Mouse (Mus musculus): ENCODE data around the gene Zfp513. TPM values are rescaled to one million over a fixed set of nuclear protein-coding genes. Genes with fewer than 3 reads are reported as not detected.
A peak's percentile ranks its signal among the peaks of the same experiment; 100 is the strongest.

The Zfp513 gene
- total and polyA plus RNA-seq, 3 experiments = 3.6 to 10.2 (median 7.4) TPM

DNA sequence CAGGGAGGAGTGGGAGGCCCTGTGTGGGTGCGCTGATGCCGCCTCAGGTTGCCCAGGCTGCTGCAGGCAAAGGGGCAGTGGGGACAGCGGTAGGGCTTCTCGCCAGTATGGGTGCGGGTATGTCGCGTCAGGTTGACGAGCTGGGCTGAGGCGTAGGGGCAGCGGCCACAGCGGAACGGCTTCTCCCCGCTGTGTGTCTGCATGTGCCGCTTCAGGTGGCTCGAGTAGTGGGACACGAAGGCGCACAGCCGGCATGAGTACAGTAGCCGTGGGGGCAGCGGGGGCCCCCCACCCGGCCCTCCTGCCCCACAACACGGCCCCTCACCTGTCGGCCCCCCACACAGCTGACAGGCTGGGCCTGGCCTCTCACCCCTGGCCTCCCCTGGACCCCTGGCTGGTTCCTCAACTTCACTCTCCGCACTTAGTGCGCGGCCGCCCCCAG lies 1.8 kb downstream of the Zfp513 start:
- H3K9me3 ChIP-seq (replicated peaks; ENCODE audit: low read length) = no peaks in the 10 kb centered on the region
- peaks cover 7% of the 10 kb centered on the region for H3K79me2 ChIP-seq (replicated peaks; ENCODE audit: control insufficient read depth, extremely low read depth, insufficient read depth, poor library complexity, severe bottlenecking)
- TF ChIP-seq TCF12 (IDR thresholded peaks at IDR 0.05; ENCODE audit: low read depth, low read length) = no peak
- TF ChIP-seq JUN (IDR thresholded peaks at IDR 0.05; ENCODE audit: insufficient read depth, low read depth, low read length) = no peak
- no peak for TF ChIP-seq SIN3A (IDR thresholded peaks at IDR 0.05; ENCODE audit: low read length)
- TF ChIP-seq USF1 (IDR thresholded peaks at IDR 0.05; ENCODE audit: low read depth, low read length) = no peak
- TF ChIP-seq HCFC1 (IDR thresholded peaks at IDR 0.05; ENCODE audit: low read depth, low read length) = no peak
- no peak for TF ChIP-seq MYC (IDR thresholded peaks at IDR 0.05; ENCODE audit: low read depth, low read length)
- TF ChIP-seq IRF4 (IDR thresholded peaks at IDR 0.05; ENCODE audit: low read depth, low read length) = no peak
- TF ChIP-seq POLR2A (IDR thresholded peaks at IDR 0.05; ENCODE audit: low read depth, low read length) = no peak
- TF ChIP-seq USF2 (conservative IDR thresholded peaks at IDR 0.05; ENCODE audit: low read depth, low read length) = no peak
- no peak for TF ChIP-seq PAX5 (IDR thresholded peaks at IDR 0.05; ENCODE audit: low read length)
- TF ChIP-seq MAX (IDR thresholded peaks at IDR 0.05; ENCODE audit: low read length) = no peak
- TF ChIP-seq KAT2A (IDR thresholded peaks at IDR 0.05; ENCODE audit: insufficient replicate concordance, low read length) = no peak
- TF ChIP-seq NELFE (IDR thresholded peaks at IDR 0.05; ENCODE audit: low read depth, low read length) = no peak
- TF ChIP-seq GABPA (IDR thresholded peaks at IDR 0.05; ENCODE audit: insufficient replicate concordance, low read depth, low read length) = no peak
- TF ChIP-seq JUND (conservative IDR thresholded peaks at IDR 0.05; ENCODE audit: low read depth, low read length) = no peak
- TF ChIP-seq POLR2AphosphoS2 (IDR thresholded peaks at IDR 0.05; ENCODE audit: low read depth, low read length) = no peak
- TF ChIP-seq CHD1 (IDR thresholded peaks at IDR 0.05; ENCODE audit: low read depth, low read length) = no peak
- no peak overlapping the region for H3K9ac ChIP-seq (ENCODE audit: insufficient read depth, low read depth)
- peaks cover 6 to 26% of the 10 kb centered on the region in 2 experiments for H3K4me1 ChIP-seq (ENCODE audit: control insufficient read depth in 1 of 2, insufficient read depth in 2 of 2)
- peak overlapping the region; percentile 67; the same call in 1 of the 2 replicates for H3K4me2 ChIP-seq (ENCODE audit: insufficient read depth, low read depth, poor library complexity, severe bottlenecking)
- H3K27me3 ChIP-seq (replicated peaks) = no peaks in the 10 kb centered on the region
- DNase-seq (ENCODE audit: extremely low read depth) = no peak
- H3K4me3 ChIP-seq (replicated peaks in 1 of 3; ENCODE audit: low read depth in 2 of 3, low read length in 2 of 3, poor library complexity in 1 of 3) = peak overlapping the region in 2 of 3 experiments; percentile 19 to 81
- H3K27ac ChIP-seq (ENCODE audit: insufficient read depth, low read depth) = no peak overlapping the region
- dilution Hi-C loops (cut with MboI; ENCODE audit: extremely low pct_ligation_motif_present, extremely low pct_unique_long_range_greater_than_20kb, low sequenced_read_pairs) = no loop called here
- H3K36me3 ChIP-seq (replicated peaks in 1 of 2; ENCODE audit: control insufficient read depth in 1 of 2, insufficient read depth in 1 of 2, low read length in 1 of 2) = peaks cover 76 to 85% of the 10 kb centered on the region in 2 experiments
- in situ Hi-C loops (cut with MboI; ENCODE audit: low pct_ligation_motif_present, low pct_unique_long_range_greater_than_20kb, low sequenced_read_pairs) = no loop called here

GRCm38 (mm10) chr5:31199893-31200292 lies 2.2 kb downstream of the Zfp513 start:
- Histone ChIP-seq H3K27me3 (replicated peaks) (no peaks in the 10 kb centered on the region), H3K4me3 (replicated peaks in 1 of 3; ENCODE audit: low read depth in 2 of 3, low read length in 2 of 3, poor library complexity in 1 of 3) (no peak overlapping the region), H3K4me1 (ENCODE audit: control insufficient read depth in 1 of 2, insufficient read depth in 2 of 2) (peaks cover 6 to 30% of the 10 kb centered on the region in 2 experiments), H3K9me3 (replicated peaks; ENCODE audit: low read length) (no peaks in the 10 kb centered on the region), H3K79me2 (replicated peaks; ENCODE audit: control insufficient read depth, extremely low read depth, insufficient read depth, poor library complexity, severe bottlenecking) (peaks cover 7% of the 10 kb centered on the region), H3K9ac (ENCODE audit: insufficient read depth, low read depth) (no peak overlapping the region), H3K4me2 (ENCODE audit: insufficient read depth, low read depth, poor library complexity, severe bottlenecking) (no peak overlapping the region), H3K36me3 (replicated peaks in 1 of 2; ENCODE audit: control insufficient read depth in 1 of 2, insufficient read depth in 1 of 2, low read length in 1 of 2) (peaks cover 71 to 85% of the 10 kb centered on the region in 2 experiments), H3K27ac (ENCODE audit: insufficient read depth, low read depth) (no peak overlapping the region)
- no peak for TF ChIP-seq EP300 (IDR thresholded peaks at IDR 0.05; ENCODE audit: low read length)
- TF ChIP-seq NRF1 (IDR thresholded peaks at IDR 0.05; ENCODE audit: low read depth, low read length) = no peak
- TF ChIP-seq NELFE (IDR thresholded peaks at IDR 0.05; ENCODE audit: low read depth, low read length) = no peak
- TF ChIP-seq PAX5 (IDR thresholded peaks at IDR 0.05; ENCODE audit: low read length) = no peak
- TF ChIP-seq CTCF (conservative IDR thresholded peaks at IDR 0.05 in 1 of 2, IDR thresholded peaks at IDR 0.05 in 1 of 2; ENCODE audit: low read depth in 2 of 2, low read length in 2 of 2) = no peak
- TF ChIP-seq E2F4 (IDR thresholded peaks at IDR 0.05; ENCODE audit: insufficient replicate concordance, low read depth, low read length) = no peak
- DNase-seq (ENCODE audit: extremely low read depth) = no peak
- in situ Hi-C loops (cut with MboI; ENCODE audit: low pct_ligation_motif_present, low pct_unique_long_range_greater_than_20kb, low sequenced_read_pairs) = no loop called here
- dilution Hi-C loops (cut with MboI; ENCODE audit: extremely low pct_ligation_motif_present, extremely low pct_unique_long_range_greater_than_20kb, low sequenced_read_pairs) = no loop called here

Data from CH12.LX (cell line).